Mouse (Mus musculus): ENCODE results near the gene Ugt1a9.
"Not testable (repeated sequence)": the region's sequence is repeated elsewhere in the genome, so short reads cannot be mapped to it uniquely, and the experiment has no call there.

The Ugt1a9 gene

GRCm38 (mm10) chr1:88143966-88144675, 73.5 kb downstream of the Ugt1a9 start:
- POLR2A ChIA-PET, result interaction anchor here in 1 of 4 experiments (0.6 kb wide), 1 partner anchor 136 kb away, joined by 4 read pairs; the partner anchor contains the start of gene Usp40

GRCm38 (mm10) chr1:88145278-88145677, 74.7 kb downstream of the Ugt1a9 start:
- CTCF ChIA-PET, result interaction anchor here in 2 of 4 experiments (0.6 to 1.1 kb wide), 2 partner anchors 142 to 168 kb away, joined by 3 to 5 read pairs; no protein-coding TSS in a partner anchor
- POLR2A ChIA-PET, result not testable (repeated sequence)

More at GRCm38 (mm10) chr1:88143966-88144675, 73.5 kb downstream of the Ugt1a9 start:
- CTCF ChIA-PET, result interaction anchor here in 3 of 4 experiments (0.6 to 1.1 kb wide), 3 partner anchors 25 to 729 kb away, joined by 5 to 10 read pairs (median 6); no protein-coding TSS in a partner anchor

- CTCF ChIA-PET, result interaction anchor here in 1 of 4 experiments (0.6 to 1.3 kb wide), 4 partner anchors 23 to 137 kb away, joined by 3 to 4 read pairs (median 3); no protein-coding TSS in a partner anchor
- POLR2A ChIA-PET, result not testable (repeated sequence)
Measured at GRCm38 (mm10) chr1:88150133-88150532, 79.5 kb downstream of the Ugt1a9 start.

GRCm38 (mm10) chr1:88158430-88158829, 87.8 kb downstream of the Ugt1a9 start:
- POLR2A ChIA-PET, result no interaction called here

GRCm38 (mm10) chr1:88165711-88166110, 95.1 kb downstream of the Ugt1a9 start, which contains the start of gene Ugt1a5:
Gene Ugt1a5, plus strand, starts transcription at chr1:88166012.
- CTCF ChIA-PET, result no interaction called here

More at GRCm38 (mm10) chr1:88158430-88158829, 87.8 kb downstream of the Ugt1a9 start:
- CTCF ChIA-PET, result no interaction called here

GRCm38 (mm10) chr1:88172190-88172589, 101.6 kb downstream of the Ugt1a9 start:
- CTCF ChIA-PET, POLR2A ChIA-PET: not testable (repeated sequence)

More at GRCm38 (mm10) chr1:88165711-88166110, 95.1 kb downstream of the Ugt1a9 start, which contains the start of gene Ugt1a5:
- POLR2A ChIA-PET, result interaction anchor here in 1 of 4 experiments (1.3 kb wide), 1 partner anchor 10 kb away, joined by 4 read pairs; no protein-coding TSS in a partner anchor

- CTCF ChIA-PET, result no interaction called here
- POLR2A ChIA-PET, result no interaction called here
Measured at GRCm38 (mm10) chr1:88179657-88180056, 109.1 kb downstream of the Ugt1a9 start.

GRCm38 (mm10) chr1:88186325-88186935, 115.8 kb downstream of the Ugt1a9 start:
- POLR2A ChIA-PET, result no interaction called here
- CTCF ChIA-PET, result no interaction called here

- CTCF ChIA-PET, result no interaction called here
- POLR2A ChIA-PET, result no interaction called here
Measured at GRCm38 (mm10) chr1:88192136-88192535, 121.5 kb downstream of the Ugt1a9 start.

GRCm38 (mm10) chr1:88195687-88196086, 125.1 kb downstream of the Ugt1a9 start:
- CTCF ChIA-PET, result no interaction called here
- POLR2A ChIA-PET, result interaction anchor here in 1 of 4 experiments (0.6 to 1.0 kb wide), 2 partner anchors 63 to 388 kb away, joined by 3 read pairs; no protein-coding TSS in a partner anchor

GRCm38 (mm10) chr1:88197443-88197842, 126.8 kb downstream of the Ugt1a9 start:
- POLR2A ChIA-PET, result no interaction called here
- CTCF ChIA-PET, result no interaction called here

GRCm38 (mm10) chr1:88199996-88200395, 129.4 kb downstream of the Ugt1a9 start:
- CTCF ChIA-PET, result no interaction called here
- POLR2A ChIA-PET, result no interaction called here

GRCm38 (mm10) chr1:88200456-88200855, 129.9 kb downstream of the Ugt1a9 start, which contains the start of gene Ugt1a2:
Gene Ugt1a2, plus strand, starts transcription at chr1:88200601.
- ChIA-PET CTCF (no interaction called here), POLR2A (no interaction called here)

GRCm38 (mm10) chr1:88205294-88205922, 134.8 kb downstream of the Ugt1a9 start, which contains the start of gene Dnajb3:
Gene Dnajb3, minus strand, starts transcription at chr1:88205782.
- POLR2A ChIA-PET, result no interaction called here
- CTCF ChIA-PET, result no interaction called here

- ChIA-PET CTCF (no interaction called here), POLR2A (no interaction called here)
Measured at GRCm38 (mm10) chr1:88206843-88207479, 136.4 kb downstream of the Ugt1a9 start.

- CTCF ChIA-PET, result interaction anchor here in 2 of 4 experiments (1.6 to 2.5 kb wide), 2 partner anchors 74 kb away, joined by 4 to 12 read pairs; no protein-coding TSS in a partner anchor
- POLR2A ChIA-PET, result interaction anchor here in 1 of 4 experiments (1.1 to 1.6 kb wide), 3 partner anchors 12 to 66 kb away, joined by 3 to 4 read pairs (median 4); no protein-coding TSS in a partner anchor
Measured at GRCm38 (mm10) chr1:88211812-88212211, 141.2 kb downstream of the Ugt1a9 start, which contains the start of gene Ugt1a1. Gene Ugt1a1, plus strand, starts transcription at chr1:88211959.

GRCm38 (mm10) chr1:88212341-88213045, 141.9 kb downstream of the Ugt1a9 start:
- ChIA-PET CTCF (interaction anchor here in 3 of 4 experiments (1.0 to 2.5 kb wide), 4 partner anchors 73 to 77 kb away, joined by 4 to 12 read pairs (median 5); no protein-coding TSS in a partner anchor), POLR2A (interaction anchor here in 1 of 4 experiments (1.1 to 1.6 kb wide), 3 partner anchors 12 to 66 kb away, joined by 3 to 4 read pairs (median 4); no protein-coding TSS in a partner anchor)

- ChIA-PET CTCF (interaction anchor here in 3 of 4 experiments (0.6 to 2.5 kb wide), 4 partner anchors 73 to 1611 kb away, joined by 3 to 12 read pairs (median 5); no protein-coding TSS in a partner anchor), POLR2A (interaction anchor here in 1 of 4 experiments (1.6 kb wide), 1 partner anchor 11 kb away, joined by 3 read pairs; no protein-coding TSS in a partner anchor)
Measured at GRCm38 (mm10) chr1:88213061-88213460, 142.5 kb downstream of the Ugt1a9 start.
